Mouse (Mus musculus) stomach, embryonic 16.5 days (tissue): ENCODE measurements around the gene Npas3. TPM values are rescaled to one million over a fixed set of nuclear protein-coding genes. Genes with fewer than 3 reads are reported as not detected.

Experiments used
- ATAC-seq: fragments of 200-750 bp; cut with Nextera tagmentation; 2 replicates; pipeline ENCODE4 v1.8.0; 2017; ENCODE audit warnings: moderate number of reproducible peaks, moderate TSS enrichment; ENCODE audit not compliant: insufficient read depth, low FRiP score
- H3K27ac ChIP-seq: fragments of 300-500 bp; sonication (generic); 2 replicates; pipeline ENCODE4 v1.5.1; 2014; ENCODE audit warnings: low read length
- H3K27me3 ChIP-seq: fragments of 300-500 bp; sonication (generic); 2 replicates; pipeline ENCODE4 v1.6.1; 2014; ENCODE audit warnings: low read length, control low read depth, mixed read lengths; ENCODE audit not compliant: control insufficient read depth, insufficient read depth
- H3K36me3 ChIP-seq: fragments of 300-500 bp; sonication (generic); 2 replicates; pipeline ENCODE4 v1.6.1; 2014; ENCODE audit warnings: low read length; ENCODE audit not compliant: control insufficient read depth, insufficient read depth
- H3K4me1 ChIP-seq: fragments of 300-500 bp; sonication (generic); 2 replicates; pipeline ENCODE4 v1.6.1; 2014; ENCODE audit warnings: low read length, control low read depth, mixed read lengths; ENCODE audit not compliant: control insufficient read depth, insufficient read depth
- H3K4me2 ChIP-seq: fragments of 300-500 bp; sonication (generic); 2 replicates; pipeline ENCODE4 v1.6.1; 2014; ENCODE audit warnings: low read depth, low read length, mixed read lengths
- H3K4me3 ChIP-seq: fragments of 300-500 bp; sonication (generic); replicated peaks from 2 replicates; pipeline ENCODE4 v1.5.1; 2014; ENCODE audit warnings: mild to moderate bottlenecking, low read length
- H3K9ac ChIP-seq: fragments of 300-500 bp; sonication (generic); 2 replicates; pipeline ENCODE4 v1.6.1; 2014; ENCODE audit warnings: low read length
- H3K9me3 ChIP-seq: fragments of 300-500 bp; sonication (generic); replicated peaks from 2 replicates; pipeline ENCODE4 v1.6.1; 2016; ENCODE audit warnings: low read length, control low read depth; ENCODE audit not compliant: control insufficient read depth
- WGBS: fragments of 180-500 bp; shearing (Covaris S2); extraction: QIAGEN DNeasy Blood & Tissue Kit; methylation state at CpG from one replicate; pipeline ENCODE4 v1.1.7; 2014; 5-methylcytosine and 5-hydroxymethylcytosine counted together
- polyA plus RNA-seq: library from polyadenylated mRNA; unstranded; fragments of >200 nt; fragmentation: Nextera tagmentation; extraction: Ambion mirVana; gene quantifications from 2 replicates; pipeline ENCODE4 v1.2.1, GENCODE M21; 2015

Gene Npas3
- polyA plus RNA-seq, 1 experiment from 2014 or later: 1.8 TPM

DNA sequence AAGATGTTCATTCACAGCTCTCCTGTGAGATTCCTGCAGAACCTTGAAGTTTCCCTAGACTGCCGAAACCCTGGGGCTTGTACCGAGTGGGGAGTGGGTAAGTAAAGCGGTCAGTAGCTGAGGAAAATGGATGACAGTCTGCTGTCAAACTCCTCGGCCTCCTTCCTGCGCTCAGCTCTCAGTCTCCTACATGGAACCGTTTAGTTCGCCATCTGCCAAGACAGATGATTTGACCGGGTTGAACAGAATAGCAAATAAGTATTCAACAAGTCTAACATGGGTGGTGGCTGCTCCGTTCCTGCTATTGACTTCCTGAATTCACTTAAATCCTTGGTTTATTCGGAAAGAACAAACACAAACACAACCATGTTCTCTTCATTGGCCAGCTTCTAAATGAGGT lies 541.0 kb downstream of the Npas3 start:
- ATAC-seq: no peak
- no peak overlapping the region for H3K9ac ChIP-seq
- WGBS: 75% methylated on average over 10 of the region's 10 CpGs

DNA sequence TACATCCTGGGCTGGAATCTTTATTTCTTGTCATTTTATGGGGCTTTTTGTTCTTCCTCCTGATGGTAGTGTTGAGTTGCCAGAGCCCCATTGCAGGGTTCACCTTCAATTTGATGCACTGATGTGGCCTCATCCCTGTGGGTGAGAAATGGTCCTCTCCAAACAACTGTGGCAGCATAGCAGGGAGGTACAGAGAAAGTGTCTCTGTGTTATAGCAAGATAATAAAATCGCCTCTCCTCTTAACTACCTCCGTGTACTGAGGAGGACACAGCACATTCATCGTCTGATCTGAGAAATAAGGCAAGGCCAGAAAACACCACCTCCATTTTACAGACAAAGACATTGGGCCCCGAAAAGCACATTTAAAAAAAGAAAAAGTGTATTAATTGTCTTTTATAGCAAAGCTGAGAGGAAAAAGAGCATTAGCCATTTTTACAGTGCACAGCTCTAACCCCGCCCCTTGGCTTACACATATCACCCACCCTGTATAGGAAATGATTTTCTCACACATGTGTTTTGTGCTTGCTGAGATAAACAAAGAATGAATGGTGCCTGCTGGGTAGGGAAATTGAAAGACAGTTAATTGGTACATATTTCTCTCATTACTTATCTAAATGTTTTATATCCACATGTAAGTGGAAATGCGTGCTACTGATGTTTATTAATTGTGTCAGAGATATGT lies 546.4 kb downstream of the Npas3 start:
- H3K27me3 ChIP-seq: no peaks in the 10 kb centered on the region
- no peaks in the 10 kb centered on the region for H3K9me3 ChIP-seq
- no peaks in the 10 kb centered on the region for H3K36me3 ChIP-seq
- H3K4me2 ChIP-seq: no peak overlapping the region
- no peak overlapping the region for H3K4me3 ChIP-seq
- H3K4me1 ChIP-seq: no peaks in the 10 kb centered on the region
- WGBS: 81% methylated on average over 6 of the region's 6 CpGs
- H3K27ac ChIP-seq: no peak overlapping the region
- no peak overlapping the region for H3K9ac ChIP-seq
- ATAC-seq: no peak

More for the DNA sequence above, 541.0 kb downstream of the Npas3 start:
- Histone ChIP-seq H3K36me3 (no peaks in the 10 kb centered on the region), H3K4me1 (no peaks in the 10 kb centered on the region), H3K9me3 (no peaks in the 10 kb centered on the region), H3K4me2 (no peak overlapping the region), H3K27ac (no peak overlapping the region), H3K4me3 (no peak overlapping the region), H3K27me3 (no peaks in the 10 kb centered on the region)

DNA sequence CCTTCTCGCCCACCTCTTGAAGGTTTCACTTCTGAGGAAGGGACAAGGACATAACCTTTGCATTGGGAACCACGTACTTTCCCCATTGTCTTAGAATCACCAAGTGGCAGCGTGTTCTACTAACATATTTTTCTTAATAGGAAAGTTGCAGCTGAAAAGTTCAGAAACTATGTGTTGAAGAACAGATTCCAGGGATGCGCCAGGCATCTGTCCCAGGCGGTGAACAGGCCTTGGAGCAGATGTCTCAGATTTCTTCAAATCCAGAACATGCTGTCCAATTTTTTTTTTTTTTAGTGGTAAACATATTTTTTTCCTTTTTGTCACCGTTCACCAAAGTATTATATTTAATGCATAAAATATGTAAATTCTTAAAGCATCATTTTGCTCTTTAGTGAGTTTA lies 553.4 kb downstream of the Npas3 start:
- no peaks in the 10 kb centered on the region for H3K27me3 ChIP-seq
- H3K4me2 ChIP-seq: no peak overlapping the region
- H3K9ac ChIP-seq: no peak overlapping the region
- no peaks in the 10 kb centered on the region for H3K9me3 ChIP-seq
- H3K27ac ChIP-seq: no peak overlapping the region
- H3K36me3 ChIP-seq: no peaks in the 10 kb centered on the region
- H3K4me3 ChIP-seq: no peak overlapping the region
- ATAC-seq: no peak
- no peaks in the 10 kb centered on the region for H3K4me1 ChIP-seq
- 74% methylated on average over 6 of the region's 6 CpGs for WGBS

DNA sequence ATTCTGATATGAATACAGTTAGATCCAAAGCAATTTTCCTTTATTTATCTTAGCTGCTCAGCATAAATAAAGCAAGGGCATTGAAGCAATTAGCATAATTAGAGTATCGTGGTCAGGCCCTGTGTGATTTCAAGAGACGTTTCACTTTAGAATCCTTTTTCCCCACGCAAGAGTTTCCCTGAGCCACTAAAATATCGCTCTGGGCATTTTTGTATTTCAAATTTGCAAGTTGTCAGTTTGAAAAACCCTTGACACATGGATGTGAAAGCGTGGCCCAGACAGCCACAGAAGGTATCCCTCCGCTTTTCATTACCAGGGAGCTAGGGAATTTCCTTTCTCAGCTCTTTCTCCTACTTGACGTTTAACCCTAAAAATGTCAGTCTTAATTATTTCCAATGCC lies 553.9 kb downstream of the Npas3 start:
- H3K36me3 ChIP-seq: no peaks in the 10 kb centered on the region
- no peak for ATAC-seq
- no peak overlapping the region for H3K4me3 ChIP-seq
- H3K27me3 ChIP-seq: no peaks in the 10 kb centered on the region
- no peaks in the 10 kb centered on the region for H3K9me3 ChIP-seq
- H3K4me1 ChIP-seq: no peaks in the 10 kb centered on the region
- no peak overlapping the region for H3K4me2 ChIP-seq
- no peak overlapping the region for H3K9ac ChIP-seq
- H3K27ac ChIP-seq: no peak overlapping the region
- 72% methylated on average over 7 of the region's 7 CpGs for WGBS

DNA sequence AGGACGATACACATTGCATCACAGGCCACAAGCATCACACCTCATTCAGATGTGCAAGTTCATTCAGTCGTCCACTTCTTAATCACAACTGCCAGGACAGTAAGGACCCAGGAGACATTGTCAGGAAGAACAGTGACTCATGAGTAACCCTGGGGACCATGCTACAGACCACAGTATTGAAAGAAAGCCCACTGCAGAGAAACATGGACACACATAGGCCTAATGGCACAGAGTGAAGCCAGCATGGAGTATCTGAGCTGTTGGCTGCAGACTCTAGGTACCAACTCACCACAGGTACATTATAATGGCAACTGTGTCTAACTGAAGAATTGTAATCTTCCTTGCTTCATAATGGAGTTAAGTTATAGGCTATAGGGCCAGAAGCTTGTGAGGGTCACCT lies 561.6 kb downstream of the Npas3 start:
- Histone ChIP-seq H3K9ac (no peak overlapping the region), H3K36me3 (no peaks in the 10 kb centered on the region), H3K4me2 (no peak overlapping the region), H3K9me3 (no peaks in the 10 kb centered on the region), H3K27me3 (no peaks in the 10 kb centered on the region), H3K4me3 (no peak overlapping the region), H3K4me1 (no peaks in the 10 kb centered on the region), H3K27ac (no peak overlapping the region)
- no peak for ATAC-seq
- WGBS: 93% methylated on average over 2 of the region's 2 CpGs

DNA sequence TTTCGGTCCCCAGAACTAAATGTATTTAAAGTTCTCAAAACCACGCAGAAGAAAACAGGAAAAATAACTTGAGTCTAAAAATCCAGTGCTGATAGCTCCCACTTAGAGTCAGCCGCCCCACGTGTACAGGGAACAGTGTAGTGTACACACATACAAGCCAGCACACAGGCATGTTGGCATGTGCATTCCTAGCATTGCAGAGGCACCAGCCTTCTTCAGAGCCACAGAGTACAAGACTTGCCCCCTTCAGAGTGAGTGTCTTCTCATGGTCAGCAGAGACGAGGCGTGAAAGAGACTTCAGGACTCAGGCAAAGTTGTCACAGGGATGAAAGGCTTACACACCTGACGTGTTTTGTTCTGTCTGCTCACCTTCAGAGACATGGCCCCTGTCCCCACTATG lies 565.8 kb downstream of the Npas3 start:
- Histone ChIP-seq H3K4me2 (no peak overlapping the region), H3K4me1 (no peaks in the 10 kb centered on the region), H3K36me3 (no peaks in the 10 kb centered on the region), H3K9ac (no peak overlapping the region), H3K9me3 (no peaks in the 10 kb centered on the region), H3K27me3 (no peaks in the 10 kb centered on the region), H3K27ac (no peak overlapping the region), H3K4me3 (no peak overlapping the region)
- ATAC-seq: no peak
- 80% methylated on average over 7 of the region's 7 CpGs for WGBS

DNA sequence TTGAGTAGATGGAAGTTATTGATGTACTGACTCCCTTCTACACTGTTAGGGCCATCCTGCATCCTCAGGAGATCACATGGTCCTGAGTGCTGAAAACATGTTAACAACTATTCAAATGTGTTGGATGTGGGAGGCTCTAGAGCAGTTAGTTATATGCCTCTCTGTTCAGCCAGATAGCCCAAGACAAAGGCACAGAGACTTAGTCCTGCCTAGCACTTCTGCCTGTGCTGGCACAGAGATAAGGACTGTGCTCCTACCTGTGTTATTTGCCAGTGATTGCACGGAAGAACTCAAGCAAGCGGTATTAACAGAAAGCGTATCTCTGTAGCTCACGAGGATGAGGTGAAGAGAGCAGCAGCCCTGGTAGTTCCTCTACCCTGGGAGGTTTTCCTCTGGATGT lies 571.5 kb downstream of the Npas3 start:
- Histone ChIP-seq H3K9ac (no peak overlapping the region), H3K27ac (no peak overlapping the region), H3K27me3 (no peaks in the 10 kb centered on the region), H3K9me3 (no peaks in the 10 kb centered on the region), H3K4me3 (no peak overlapping the region), H3K4me1 (no peaks in the 10 kb centered on the region), H3K36me3 (no peaks in the 10 kb centered on the region), H3K4me2 (no peak overlapping the region)
- no peak for ATAC-seq
- WGBS: 86% methylated on average over 4 of the region's 4 CpGs

DNA sequence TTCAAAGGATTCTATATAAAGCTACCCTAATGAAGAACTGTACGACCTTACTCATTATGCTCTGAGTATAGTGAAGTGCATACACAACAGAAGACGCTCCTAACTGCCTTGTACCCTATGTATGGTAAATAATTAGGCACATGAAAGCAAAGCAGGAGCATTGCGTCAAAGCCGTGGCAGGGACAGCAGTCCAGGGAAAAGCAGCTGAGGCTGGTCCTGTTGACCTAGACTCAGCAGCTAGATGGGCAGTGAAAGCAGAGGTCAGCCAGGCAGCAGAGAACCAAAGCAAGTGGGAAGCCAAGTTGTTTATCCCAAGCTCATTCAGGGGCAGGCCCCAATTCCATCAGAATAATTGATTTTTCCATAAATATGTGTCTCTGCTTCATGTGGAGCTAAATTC lies 574.4 kb downstream of the Npas3 start:
- no peaks in the 10 kb centered on the region for H3K9me3 ChIP-seq
- ATAC-seq: no peak
- 38% methylated on average over 4 of the region's 4 CpGs for WGBS
- H3K36me3 ChIP-seq: no peaks in the 10 kb centered on the region
- H3K9ac ChIP-seq: no peak overlapping the region
- H3K4me3 ChIP-seq: no peak overlapping the region
- no peak overlapping the region for H3K27ac ChIP-seq
- no peaks in the 10 kb centered on the region for H3K27me3 ChIP-seq
- no peak overlapping the region for H3K4me2 ChIP-seq
- no peaks in the 10 kb centered on the region for H3K4me1 ChIP-seq

DNA sequence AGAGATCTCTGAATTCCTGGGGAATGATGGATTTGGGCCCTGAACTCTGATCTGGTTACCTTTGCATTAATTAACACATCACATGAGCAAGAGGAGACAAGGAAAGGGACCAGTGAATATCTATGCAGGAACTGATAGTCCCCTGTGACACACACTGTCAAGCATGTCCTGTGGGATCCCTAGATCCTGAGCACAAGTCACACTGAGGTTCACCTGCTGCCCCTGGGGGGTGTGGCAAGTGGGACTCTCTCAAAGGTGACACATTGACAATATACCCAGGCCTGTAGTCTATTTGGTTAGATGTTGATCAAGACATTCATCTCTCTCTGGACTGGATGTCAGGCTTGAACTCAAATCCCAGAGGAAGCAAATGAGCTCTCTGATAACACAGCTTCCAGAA lies 576.8 kb downstream of the Npas3 start:
- Histone ChIP-seq H3K27ac (no peak overlapping the region), H3K9ac (no peak overlapping the region), H3K4me3 (no peak overlapping the region), H3K36me3 (no peaks in the 10 kb centered on the region), H3K9me3 (no peaks in the 10 kb centered on the region), H3K4me1 (no peaks in the 10 kb centered on the region), H3K27me3 (no peaks in the 10 kb centered on the region), H3K4me2 (no peak overlapping the region)
- ATAC-seq: no peak
